Mouse (Mus musculus) limb, embryonic 12.5 days (tissue): ENCODE measurements around the gene Rasgef1b. TPM values are rescaled to one million over a fixed set of nuclear protein-coding genes. Genes with fewer than 3 reads are reported as not detected.

Experiments
- ATAC-seq: fragments of 200-750 bp; cut with Nextera tagmentation; 2 replicates; pipeline ENCODE4 v1.8.0; 2017; ENCODE audit warnings: low read depth, moderate TSS enrichment; ENCODE audit not compliant: insufficient number of reproducible peaks, insufficient read depth, low FRiP score, low TSS enrichment
- H3K27ac ChIP-seq: fragments of 300-500 bp; sonication (generic); 2 replicates; pipeline ENCODE4 v1.5.1; 2016; ENCODE audit warnings: mild to moderate bottlenecking, moderate library complexity
- H3K27me3 ChIP-seq: fragments of 300-500 bp; sonication (generic); 2 replicates; pipeline ENCODE4 v1.6.1; 2016; ENCODE audit warnings: mild to moderate bottlenecking, moderate library complexity
- H3K36me3 ChIP-seq: fragments of 300-500 bp; sonication (generic); 2 replicates; pipeline ENCODE4 v1.6.1; 2016; ENCODE audit warnings: mild to moderate bottlenecking, moderate library complexity
- H3K4me1 ChIP-seq: fragments of 300-500 bp; sonication (generic); replicated peaks from 2 replicates; pipeline ENCODE4 v1.6.1; 2016
- H3K4me2 ChIP-seq: fragments of 300-500 bp; sonication (generic); 2 replicates; pipeline ENCODE4 v1.6.1; 2016; ENCODE audit warnings: mild to moderate bottlenecking, moderate library complexity
- H3K4me3 ChIP-seq: fragments of 300-500 bp; sonication (generic); replicated peaks from 2 replicates; pipeline ENCODE4 v1.5.1; 2016; ENCODE audit warnings: mild to moderate bottlenecking
- H3K9ac ChIP-seq: fragments of 300-500 bp; sonication (generic); replicated peaks from 2 replicates; pipeline ENCODE4 v1.6.1; 2016; ENCODE audit warnings: mild to moderate bottlenecking, moderate library complexity
- H3K9me3 ChIP-seq: fragments of 300-500 bp; sonication (generic); 2 replicates; pipeline ENCODE4 v1.6.1; 2016; ENCODE audit warnings: mild to moderate bottlenecking, moderate library complexity
- WGBS: fragments of 180-500 bp; shearing (Covaris S2); methylation state at CpG from one replicate; pipeline ENCODE4 v1.1.7; 2016; 5-methylcytosine and 5-hydroxymethylcytosine counted together
- polyA plus RNA-seq: library from polyadenylated mRNA; unstranded; fragments of >200 nt; fragmentation: Nextera tagmentation; extraction: Ambion mirVana; gene quantifications from 2 replicates; pipeline ENCODE4 v1.2.1, GENCODE M21; 2016

Gene Rasgef1b
- polyA plus RNA-seq, 1 experiment from 2014 or later = 48.7 TPM

DNA sequence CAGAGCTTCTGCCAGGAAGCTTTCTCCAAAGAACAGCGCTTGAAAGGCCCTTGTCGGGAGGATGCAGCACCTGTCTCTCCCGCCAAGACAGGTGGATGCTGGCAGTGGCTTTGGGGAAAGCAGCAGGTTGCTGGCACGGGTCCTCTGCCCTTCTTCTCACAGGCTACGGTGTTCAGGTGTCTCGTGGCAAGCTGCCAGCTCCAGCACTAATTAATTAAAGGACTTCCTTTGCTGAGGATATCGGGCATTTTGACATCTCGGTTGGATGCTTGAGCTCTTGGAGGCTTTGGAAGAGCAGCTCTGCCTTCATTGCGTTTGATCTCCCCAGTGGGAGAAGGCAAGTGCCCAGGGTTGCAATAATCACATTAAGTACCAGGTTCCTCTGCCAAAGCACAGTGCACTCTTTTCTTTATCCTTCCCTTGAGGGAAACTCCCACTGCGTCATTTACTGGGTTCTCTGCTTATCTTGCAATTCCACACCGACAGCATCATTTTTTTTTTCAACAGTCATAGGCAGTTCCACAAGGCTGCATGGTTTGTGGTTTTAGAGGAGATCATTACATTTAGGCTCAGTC lies 187.5 kb downstream of the Rasgef1b start:
- no peak overlapping the region for H3K27ac ChIP-seq
- no peaks in the 10 kb centered on the region for H3K9me3 ChIP-seq
- no peaks in the 10 kb centered on the region for H3K36me3 ChIP-seq
- H3K9ac ChIP-seq = no peak overlapping the region
- ATAC-seq = no peak
- H3K4me2 ChIP-seq = no peak overlapping the region
- no peaks in the 10 kb centered on the region for H3K27me3 ChIP-seq
- 45% methylated on average over 11 of the region's 11 CpGs for WGBS
- H3K4me3 ChIP-seq = no peak overlapping the region
- peaks cover 41% of the 10 kb centered on the region for H3K4me1 ChIP-seq

DNA sequence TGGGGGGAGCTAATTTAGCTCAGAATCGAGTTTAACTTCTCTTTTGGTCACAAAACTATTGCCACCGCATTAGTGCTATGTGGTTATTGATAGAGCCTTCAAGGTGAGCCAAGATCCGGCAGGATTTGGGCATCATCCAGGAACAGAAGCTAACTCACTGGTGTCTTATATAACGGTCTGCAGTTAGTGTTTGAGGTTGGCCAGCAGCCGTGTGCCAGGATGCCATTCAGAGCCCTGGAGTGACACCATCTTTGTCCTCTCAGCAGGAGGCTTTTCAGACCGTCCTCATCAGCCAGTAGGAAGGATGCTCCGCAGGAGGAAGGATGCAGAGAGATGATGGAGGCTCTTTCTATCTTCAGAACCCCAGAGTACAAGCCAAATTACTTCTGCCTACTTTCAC lies 195.4 kb downstream of the Rasgef1b start:
- Histone ChIP-seq H3K27ac (no peak overlapping the region), H3K4me3 (no peak overlapping the region), H3K4me1 (no peaks in the 10 kb centered on the region), H3K9me3 (no peaks in the 10 kb centered on the region), H3K27me3 (no peaks in the 10 kb centered on the region), H3K4me2 (no peak overlapping the region), H3K36me3 (no peaks in the 10 kb centered on the region), H3K9ac (no peak overlapping the region)
- WGBS = 79% methylated on average over 7 of the region's 7 CpGs
- no peak for ATAC-seq

DNA sequence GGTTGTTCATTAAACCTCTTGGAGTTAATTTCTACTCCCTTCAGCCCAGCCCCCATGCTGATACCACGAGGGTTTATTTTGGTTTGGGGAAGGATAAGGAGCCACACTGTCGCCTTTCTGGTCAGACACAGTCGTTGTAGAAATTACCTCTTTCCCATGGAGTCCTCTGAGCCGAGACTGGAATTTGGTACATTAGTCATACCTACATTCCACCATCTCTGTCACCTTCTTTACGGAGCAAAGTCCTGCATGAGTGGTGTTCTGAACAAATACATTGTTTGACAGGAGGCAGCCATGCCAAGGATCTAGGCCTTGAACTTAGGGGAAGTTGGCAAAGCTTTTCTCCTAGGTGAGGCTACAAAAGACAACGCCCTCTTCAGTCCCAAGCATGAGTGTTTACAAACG lies 202.1 kb downstream of the Rasgef1b start:
- Histone ChIP-seq H3K4me1 (peaks cover 16% of the 10 kb centered on the region), H3K36me3 (no peaks in the 10 kb centered on the region), H3K9ac (no peak overlapping the region), H3K9me3 (no peaks in the 10 kb centered on the region), H3K4me2 (no peak overlapping the region), H3K4me3 (no peak overlapping the region), H3K27me3 (no peaks in the 10 kb centered on the region), H3K27ac (no peak overlapping the region)
- 79% methylated on average over 7 of the region's 7 CpGs for WGBS
- no peak for ATAC-seq

DNA sequence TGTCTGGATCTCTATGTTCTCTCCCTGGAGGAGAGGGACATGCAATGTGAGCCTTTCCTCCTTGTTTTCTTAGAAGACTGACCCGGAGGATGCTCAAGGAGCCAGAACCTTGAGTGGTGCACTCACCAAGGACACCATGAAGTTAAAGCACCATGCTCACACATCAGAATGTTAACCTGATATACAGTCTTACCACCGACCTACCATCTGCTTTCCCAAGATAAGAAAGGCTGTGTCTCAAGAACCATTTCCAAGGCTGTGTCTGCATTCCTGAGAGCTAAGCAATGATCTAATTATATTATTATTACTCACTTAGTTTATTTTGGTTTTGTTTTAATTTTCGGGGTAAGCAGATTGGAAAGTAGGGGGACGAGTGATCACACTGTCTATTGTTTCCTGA lies 203.2 kb downstream of the Rasgef1b start:
- no peak for ATAC-seq
- 80% methylated on average over 4 of the region's 4 CpGs for WGBS
- H3K9me3 ChIP-seq = no peaks in the 10 kb centered on the region
- H3K4me2 ChIP-seq = no peak overlapping the region
- no peaks in the 10 kb centered on the region for H3K27me3 ChIP-seq
- no peak overlapping the region for H3K9ac ChIP-seq
- no peak overlapping the region for H3K27ac ChIP-seq
- H3K4me1 ChIP-seq = peaks cover 16% of the 10 kb centered on the region
- H3K4me3 ChIP-seq = no peak overlapping the region
- no peaks in the 10 kb centered on the region for H3K36me3 ChIP-seq

DNA sequence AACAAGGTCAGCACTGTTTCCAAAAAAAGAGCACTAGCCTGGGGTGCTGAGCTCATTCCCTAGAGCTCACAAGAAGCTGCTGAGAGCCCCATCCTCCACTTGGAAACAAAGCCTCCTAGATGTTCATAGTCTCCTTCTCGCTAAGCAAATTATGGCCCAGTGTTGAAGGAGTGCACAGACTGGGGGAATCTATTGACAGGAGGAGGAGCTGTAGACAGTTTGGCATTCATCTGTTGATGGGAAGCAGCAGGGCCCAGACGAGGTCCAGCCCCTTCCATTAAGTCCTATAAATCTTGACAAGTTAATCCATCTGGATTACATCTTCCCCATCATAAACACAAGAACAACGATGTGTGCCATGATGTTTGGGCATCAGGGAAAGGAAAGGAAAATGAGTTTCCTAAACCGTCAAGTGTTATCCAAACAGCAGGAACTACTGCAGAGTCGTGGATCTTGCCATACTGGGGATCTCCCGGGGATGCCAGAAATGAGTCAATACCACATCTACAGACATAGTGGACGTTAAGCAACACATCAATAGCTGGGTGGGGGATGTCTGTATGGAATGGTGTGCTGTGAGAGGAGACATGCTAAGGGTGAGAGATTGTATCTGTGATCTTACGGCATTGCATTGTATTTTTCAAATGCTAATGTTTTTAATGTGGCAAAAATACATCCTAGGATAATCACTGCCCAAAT lies 206.1 kb downstream of the Rasgef1b start:
- Histone ChIP-seq H3K4me1 (peaks cover 16% of the 10 kb centered on the region), H3K9ac (no peak overlapping the region), H3K27ac (no peak overlapping the region), H3K27me3 (no peaks in the 10 kb centered on the region), H3K4me3 (no peak overlapping the region), H3K36me3 (no peaks in the 10 kb centered on the region), H3K9me3 (no peaks in the 10 kb centered on the region), H3K4me2 (no peak overlapping the region)
- WGBS = 25% methylated on average over 8 of the region's 8 CpGs
- no peak for ATAC-seq

DNA sequence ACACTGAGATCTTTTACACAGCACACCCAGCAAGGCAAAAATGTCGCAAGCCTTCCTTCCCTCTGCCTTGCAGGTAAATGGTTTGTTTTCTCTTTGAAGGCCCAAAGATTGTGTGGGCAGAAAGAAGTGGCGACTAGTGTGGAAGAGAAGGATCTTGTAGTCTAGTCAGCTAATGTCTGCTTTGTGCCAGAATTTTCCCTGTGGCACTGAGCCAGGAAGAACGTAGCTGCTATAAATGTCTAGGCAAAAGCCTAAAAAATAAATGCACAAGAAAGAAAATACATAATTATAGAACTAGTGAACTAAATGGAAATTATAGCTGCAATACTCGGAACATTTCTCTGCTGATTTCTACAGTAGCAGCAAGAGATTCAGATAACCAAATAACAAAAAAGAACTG lies 207.5 kb downstream of the Rasgef1b start:
- no peaks in the 10 kb centered on the region for H3K36me3 ChIP-seq
- H3K9ac ChIP-seq = no peak overlapping the region
- peaks cover 16% of the 10 kb centered on the region for H3K4me1 ChIP-seq
- WGBS = 63% methylated on average over 4 of the region's 4 CpGs
- no peaks in the 10 kb centered on the region for H3K9me3 ChIP-seq
- no peaks in the 10 kb centered on the region for H3K27me3 ChIP-seq
- peak overlapping the region; percentile 31; the same call in 1 of the 2 replicates for H3K27ac ChIP-seq
- no peak overlapping the region for H3K4me2 ChIP-seq
- no peak overlapping the region for H3K4me3 ChIP-seq
- no peak for ATAC-seq

DNA sequence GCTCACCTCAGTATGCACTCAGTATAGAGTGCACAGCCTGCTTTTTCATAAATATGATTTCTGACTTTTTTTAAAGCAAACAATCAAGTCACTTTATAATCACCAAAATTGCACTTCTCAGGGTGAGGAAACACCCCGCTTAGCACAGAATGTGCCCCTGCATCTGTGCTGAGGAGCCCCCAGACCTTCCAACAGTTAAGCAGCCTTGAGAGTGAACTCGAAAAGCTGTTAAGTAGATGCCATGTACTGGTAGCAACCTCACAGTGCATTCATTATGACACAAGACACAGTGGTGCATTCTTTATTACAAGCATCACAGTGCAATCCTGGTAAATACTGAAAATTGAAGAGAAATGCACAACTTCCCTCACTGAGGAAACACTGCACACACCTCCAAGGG lies 209.3 kb downstream of the Rasgef1b start:
- no peaks in the 10 kb centered on the region for H3K9me3 ChIP-seq
- H3K4me2 ChIP-seq = no peak overlapping the region
- H3K4me3 ChIP-seq = no peak overlapping the region
- peaks cover 16% of the 10 kb centered on the region for H3K4me1 ChIP-seq
- H3K27ac ChIP-seq = no peak overlapping the region
- no peak overlapping the region for H3K9ac ChIP-seq
- WGBS = 85% methylated on average over 2 of the region's 2 CpGs
- no peak for ATAC-seq
- no peaks in the 10 kb centered on the region for H3K36me3 ChIP-seq
- no peaks in the 10 kb centered on the region for H3K27me3 ChIP-seq

DNA sequence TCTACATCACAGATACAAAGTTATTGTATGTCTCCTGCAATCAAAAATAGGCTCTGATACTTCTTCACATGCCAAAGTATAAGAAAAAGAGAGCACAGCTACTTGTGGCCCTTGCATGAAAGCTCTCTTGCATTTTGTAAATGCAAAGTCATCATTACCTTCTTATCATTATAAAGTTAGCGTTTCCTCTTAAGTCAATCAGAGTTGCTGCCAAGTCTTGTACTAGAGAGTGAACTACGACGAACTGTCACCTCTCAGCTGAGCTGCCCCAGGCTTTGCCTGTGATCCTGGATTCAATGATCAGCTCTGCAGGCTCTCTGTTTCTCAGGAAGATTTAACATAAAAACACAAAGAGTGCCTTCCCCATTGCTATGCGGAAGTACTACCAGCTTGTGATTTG lies 209.8 kb downstream of the Rasgef1b start:
- no peak for ATAC-seq
- Histone ChIP-seq H3K9me3 (no peaks in the 10 kb centered on the region), H3K9ac (no peak overlapping the region), H3K36me3 (no peaks in the 10 kb centered on the region), H3K4me2 (no peak overlapping the region), H3K27me3 (no peaks in the 10 kb centered on the region), H3K4me3 (no peak overlapping the region), H3K4me1 (peaks cover 16% of the 10 kb centered on the region), H3K27ac (no peak overlapping the region)
- WGBS = 75% methylated on average over 4 of the region's 4 CpGs

DNA sequence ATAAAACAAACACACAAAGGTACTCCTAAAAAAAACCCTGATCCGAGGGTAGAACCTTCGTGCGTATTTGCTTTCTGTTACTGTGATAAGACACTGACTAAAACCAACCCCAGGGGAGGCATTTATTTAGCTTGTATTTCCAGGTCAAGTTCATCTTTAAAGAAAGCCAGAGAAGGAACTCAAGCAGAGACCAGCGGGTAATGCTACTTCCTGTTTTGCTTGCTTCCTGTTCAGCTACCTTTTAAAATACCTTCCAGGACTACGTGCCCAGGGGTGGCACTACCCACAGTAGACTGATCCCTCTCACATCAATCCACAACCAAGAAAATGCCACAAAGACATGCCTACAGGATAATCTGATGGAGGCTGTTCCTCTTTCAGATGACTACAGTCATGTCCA lies 212.7 kb downstream of the Rasgef1b start:
- no peak overlapping the region for H3K27ac ChIP-seq
- H3K4me3 ChIP-seq = no peak overlapping the region
- H3K4me2 ChIP-seq = no peak overlapping the region
- no peaks in the 10 kb centered on the region for H3K27me3 ChIP-seq
- WGBS = 89% methylated on average over 5 of the region's 5 CpGs
- H3K9ac ChIP-seq = no peak overlapping the region
- H3K4me1 ChIP-seq = no peaks in the 10 kb centered on the region; the same call in 1 of the 2 replicates
- no peak for ATAC-seq
- H3K9me3 ChIP-seq = no peaks in the 10 kb centered on the region
- no peaks in the 10 kb centered on the region for H3K36me3 ChIP-seq

DNA sequence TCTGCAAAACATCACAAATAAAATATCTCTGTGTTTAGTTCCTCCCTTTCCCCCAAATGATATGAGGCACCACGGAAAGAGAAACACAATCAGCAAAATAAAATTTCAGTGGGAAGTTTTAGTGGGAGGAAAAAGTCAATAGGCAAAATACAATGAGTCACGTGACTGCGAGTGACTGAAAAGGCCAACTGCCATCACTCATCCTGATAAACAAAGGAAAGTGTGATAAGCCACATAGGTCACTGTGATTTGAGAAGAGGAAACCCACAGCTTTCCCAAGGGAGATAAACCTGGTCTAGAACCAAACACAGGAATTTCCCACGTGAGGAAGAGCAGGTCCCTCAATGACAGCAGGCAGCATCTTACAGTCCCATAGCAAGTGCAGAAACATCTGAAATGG lies 213.1 kb downstream of the Rasgef1b start:
- WGBS = 86% methylated on average over 4 of the region's 4 CpGs
- Histone ChIP-seq H3K27ac (no peak overlapping the region), H3K9ac (no peak overlapping the region), H3K36me3 (no peaks in the 10 kb centered on the region), H3K4me2 (no peak overlapping the region), H3K27me3 (no peaks in the 10 kb centered on the region), H3K9me3 (no peaks in the 10 kb centered on the region), H3K4me3 (no peak overlapping the region), H3K4me1 (no peaks in the 10 kb centered on the region; the same call in 1 of the 2 replicates)
- no peak for ATAC-seq

DNA sequence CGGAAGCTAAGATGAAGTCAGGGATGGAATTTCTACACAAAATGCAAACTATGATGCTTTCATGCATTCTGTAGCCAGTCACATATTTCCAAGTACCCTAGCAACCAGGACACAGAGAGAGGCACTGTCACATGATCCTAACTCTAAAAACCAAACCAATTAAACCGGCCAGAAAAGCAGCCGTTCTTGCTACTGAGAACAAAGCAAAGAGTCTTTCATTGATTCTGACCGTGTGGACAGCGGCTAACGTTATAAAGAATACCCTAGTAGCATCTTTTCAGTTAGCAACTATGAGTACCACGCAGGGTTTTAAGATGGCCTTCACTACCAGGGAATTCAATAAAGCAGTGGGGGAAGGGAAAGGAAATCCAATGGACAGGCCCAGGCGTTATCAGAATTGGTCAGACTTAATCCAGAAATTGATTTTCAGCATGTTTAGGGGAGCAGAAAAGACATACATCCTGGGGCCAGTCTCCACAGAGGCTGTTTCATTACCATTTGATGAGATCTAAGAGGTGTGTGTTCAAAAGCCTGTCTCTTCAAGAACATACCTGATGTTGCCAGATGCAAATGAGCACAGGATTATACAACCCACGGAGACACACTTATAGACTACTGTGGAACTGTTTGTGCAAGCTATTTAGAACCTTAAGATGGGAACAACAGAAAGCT lies 215.5 kb downstream of the Rasgef1b start:
- Histone ChIP-seq H3K4me3 (no peak overlapping the region), H3K27me3 (no peaks in the 10 kb centered on the region), H3K27ac (no peak overlapping the region), H3K9ac (no peak overlapping the region), H3K4me2 (no peak overlapping the region), H3K9me3 (no peaks in the 10 kb centered on the region), H3K36me3 (no peaks in the 10 kb centered on the region), H3K4me1 (no peaks in the 10 kb centered on the region; the same call in 1 of the 2 replicates)
- WGBS = 68% methylated on average over 9 of the region's 9 CpGs
- no peak for ATAC-seq
